Comparison of ENCODE assay signal across 12 mouse cellular contexts in genomic region chr14:111680271-111680670, GRCm38 (mm10). TPM values are rescaled to one million over a fixed set of nuclear protein-coding genes. Genes with fewer than 3 reads are reported as not detected.
DNase-seq lines count a peak whose midpoint lies in the region; ATAC-seq and TF ChIP-seq lines count a peak whose summit lies in the region.
"Had no signal": no experiment of that assay in that cellular context is flagged by ENCODE, and none has a peak within 500 bp of the region (broad histone marks: within the 10 kb centered on the region; RNA-seq: fewer than 3 reads in every experiment).

No protein-coding gene starts in this region.

- no peak for ATAC-seq in lung, embryonic 14.5 days (ENCODE audit: insufficient read depth)
- no peak for ATAC-seq in hindbrain, embryonic 14.5 days (ENCODE audit: low FRiP score)
- ATAC-seq in neural tube, embryonic 12.5 days (ENCODE audit: low FRiP score, low read depth) = no peak
- ATAC-seq in kidney, embryonic 16.5 days (ENCODE audit: low FRiP score, low TSS enrichment) = no peak

- H3K4me3 ChIP-seq in lung, embryonic 14.5 days (ENCODE audit: low read depth, low read length) = no peak overlapping the region
- H3K4me3 ChIP-seq in hindbrain, embryonic 14.5 days (replicated peaks; ENCODE audit: low read length) = no peak overlapping the region
- H3K4me3 ChIP-seq in neural tube, embryonic 12.5 days = no peak overlapping the region
- no peak overlapping the region for H3K4me3 ChIP-seq in kidney, embryonic 16.5 days (ENCODE audit: low read length)
- H3K4me3 ChIP-seq: liver, embryonic 15.5 days had no signal

- peak; percentile 55 to 59 for DNase-seq in cerebellum, postnatal 10 days
- no peak for DNase-seq in cerebellum, adult 8-10 months
- peak; percentile 6 for DNase-seq in lung, embryonic 14.5 days
- no peak for DNase-seq in lung, postnatal 10 days
- DNase-seq in hindbrain, embryonic 14.5 days (ENCODE audit: low spot score) = no peak
- DNase-seq in ovary, adult 18-20 months (ENCODE audit: low spot score) = no peak
- DNase-seq: adrenal gland, postnatal 25 days; B cell, adult 2 months; thymus, adult 2 months had no signal

- no peak overlapping the region for H3K9ac ChIP-seq in lung, embryonic 14.5 days
- 0 out of 2 replicates have a peak overlapping the region, but pooled peaks have one; percentile 56 for H3K9ac ChIP-seq in hindbrain, embryonic 14.5 days
- no peak overlapping the region for H3K9ac ChIP-seq in neural tube, embryonic 12.5 days
- H3K9ac ChIP-seq in kidney, embryonic 16.5 days (replicated peaks; ENCODE audit: low read length) = no peak overlapping the region
- H3K9ac ChIP-seq: liver, embryonic 15.5 days had no signal

- peaks cover 43% of the 10 kb centered on the region for H3K27me3 ChIP-seq in lung, embryonic 14.5 days (ENCODE audit: insufficient read depth, low read length)
- H3K27me3 ChIP-seq in hindbrain, embryonic 14.5 days (ENCODE audit: control insufficient read depth, insufficient read depth, low read length) = 0 out of 2 replicates have a peak, but pooled peaks cover 5% of the 10 kb centered on the region
- H3K27me3 ChIP-seq in neural tube, embryonic 12.5 days (replicated peaks) = no peaks in the 10 kb centered on the region
- H3K27me3 ChIP-seq in kidney, embryonic 16.5 days (ENCODE audit: insufficient read depth, low read length) = peaks cover 56% of the 10 kb centered on the region

- no peaks in the 10 kb centered on the region for H3K4me1 ChIP-seq in lung, embryonic 14.5 days (ENCODE audit: insufficient read depth)
- peaks cover 27% of the 10 kb centered on the region for H3K4me1 ChIP-seq in hindbrain, embryonic 14.5 days (replicated peaks; ENCODE audit: control insufficient read depth, insufficient read depth, low read length)
- H3K4me1 ChIP-seq in neural tube, embryonic 12.5 days = peaks cover 30% of the 10 kb centered on the region
- peaks cover 11% of the 10 kb centered on the region for H3K4me1 ChIP-seq in kidney, embryonic 16.5 days (ENCODE audit: insufficient read depth, low read length)

- no peak overlapping the region for H3K4me2 ChIP-seq in lung, embryonic 14.5 days
- H3K4me2 ChIP-seq in hindbrain, embryonic 14.5 days (replicated peaks) = peak overlapping the region; percentile 81; the same call in 1 of the 2 replicates
- peak overlapping the region; percentile 88 for H3K4me2 ChIP-seq in neural tube, embryonic 12.5 days (replicated peaks)
- no peak overlapping the region for H3K4me2 ChIP-seq in kidney, embryonic 16.5 days (replicated peaks; ENCODE audit: low read depth, low read length)

- no peak overlapping the region for H3K27ac ChIP-seq in lung, embryonic 14.5 days (ENCODE audit: low read depth)
- no peak overlapping the region for H3K27ac ChIP-seq in hindbrain, embryonic 14.5 days
- H3K27ac ChIP-seq in neural tube, embryonic 12.5 days = no peak overlapping the region
- no peak overlapping the region for H3K27ac ChIP-seq in kidney, embryonic 16.5 days (ENCODE audit: low read length)
- H3K27ac ChIP-seq: liver, embryonic 15.5 days had no signal

- TF ChIP-seq CTCF in lung, embryonic 14.5 days (IDR thresholded peaks at IDR 0.05; ENCODE audit: low read depth) = no peak

- no peaks in the 10 kb centered on the region for H3K9me3 ChIP-seq in lung, embryonic 14.5 days (ENCODE audit: low read depth, low read length)
- no peaks in the 10 kb centered on the region for H3K9me3 ChIP-seq in hindbrain, embryonic 14.5 days (ENCODE audit: control insufficient read depth, low read length)
- H3K9me3 ChIP-seq in neural tube, embryonic 12.5 days = no peaks in the 10 kb centered on the region
- no peaks in the 10 kb centered on the region for H3K9me3 ChIP-seq in kidney, embryonic 16.5 days (ENCODE audit: low read length)
- H3K9me3 ChIP-seq: liver, embryonic 15.5 days had no signal

- H3K36me3 ChIP-seq in lung, embryonic 14.5 days (ENCODE audit: insufficient read depth) = no peaks in the 10 kb centered on the region
- peaks cover 17% of the 10 kb centered on the region; the same call in 1 of the 2 replicates for H3K36me3 ChIP-seq in hindbrain, embryonic 14.5 days (replicated peaks; ENCODE audit: control insufficient read depth, insufficient read depth)
- 0 out of 2 replicates have a peak, but pooled peaks cover 7% of the 10 kb centered on the region for H3K36me3 ChIP-seq in neural tube, embryonic 12.5 days
- H3K36me3 ChIP-seq in kidney, embryonic 16.5 days (ENCODE audit: insufficient read depth, low read length) = no peaks in the 10 kb centered on the region
- H3K36me3 ChIP-seq: liver, embryonic 15.5 days had no signal

- WGBS in lung, embryonic 14.5 days = 57% methylated on average over 8 of the region's 8 CpGs
- WGBS in hindbrain, embryonic 14.5 days = 76% methylated on average over 8 of the region's 8 CpGs
- 72% methylated on average over 8 of the region's 8 CpGs for WGBS in neural tube, embryonic 12.5 days
- 72% methylated on average over 8 of the region's 8 CpGs for WGBS in kidney, embryonic 16.5 days

RNA-seq across cellular contexts. Expression of gene Slitrk5, which starts 5.4 kb away (rescaled TPM):
- polyA plus RNA-seq in lung, embryonic 14.5 days (2014; fragmentation: Nextera tagmentation; extraction: Ambion mirVana) = 0.47 and 1.1 TPM in 2 replicates
- 32.5 and 41.0 TPM in 2 replicates for polyA plus RNA-seq in hindbrain, embryonic 14.5 days (2014; fragmentation: Nextera tagmentation; extraction: Ambion mirVana)
- polyA plus RNA-seq in neural tube, embryonic 12.5 days (2016; fragmentation: Nextera tagmentation; extraction: Ambion mirVana) = 24.1 and 25.5 TPM in 2 replicates
- 0.62 and 0.99 TPM in 2 replicates for polyA plus RNA-seq in kidney, embryonic 16.5 days (2015; fragmentation: Nextera tagmentation; extraction: Ambion mirVana)
- polyA plus RNA-seq: liver, embryonic 15.5 days had no signal

Comparison
In these comparisons a context has a peak if more than half of its experiments do, and no peak if none do; other contexts are left out.
1. DNase-seq: peak in cerebellum, postnatal 10 days (2 of 2) and lung, embryonic 14.5 days (single experiment); none in cerebellum, adult 8-10 months (single experiment), lung, postnatal 10 days (single experiment), hindbrain, embryonic 14.5 days (single experiment) and ovary, adult 18-20 months (single experiment).
2. H3K4me2 ChIP-seq: peak in hindbrain, embryonic 14.5 days (single experiment) and neural tube, embryonic 12.5 days (single experiment); none in lung, embryonic 14.5 days (single experiment) and kidney, embryonic 16.5 days (single experiment).
3. RNA of gene Slitrk5, which starts 5.4 kb away (polyA plus RNA-seq): 32.5 to 41.0 TPM in hindbrain, embryonic 14.5 days and 24.1 to 25.5 TPM in neural tube, embryonic 12.5 days; 0.62 to 0.99 TPM in kidney, embryonic 16.5 days and 0.47 to 1.1 TPM in lung, embryonic 14.5 days; every median in the first group is over 10 times any median in the second.